8 mouse cellular contexts compared by ENCODE assay signal in the genomic region with DNA sequence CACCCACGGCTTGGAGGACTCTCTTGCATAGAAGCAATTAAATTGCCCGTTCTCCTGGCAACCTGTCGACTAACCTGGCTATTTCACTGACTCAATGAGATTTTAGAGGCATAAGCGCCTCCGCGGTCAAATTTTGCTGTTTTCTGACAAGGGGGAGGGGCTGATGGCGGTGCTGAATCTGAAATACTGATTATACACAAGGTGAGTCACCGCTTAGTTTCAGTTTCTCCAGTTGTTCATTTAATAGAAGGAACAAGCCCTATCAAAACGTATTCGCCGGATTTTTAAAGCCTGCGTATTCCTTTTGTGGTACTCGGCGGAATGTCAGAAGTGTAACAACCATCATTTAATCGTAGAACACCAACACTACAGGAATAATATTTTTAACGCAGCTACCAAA. TPM values are rescaled to one million over a fixed set of nuclear protein-coding genes. Genes with fewer than 3 reads are reported as not detected.
A peak's percentile ranks its signal among the peaks of the same experiment; 100 is the strongest.
DNase-seq lines count a peak whose midpoint lies in the region; ATAC-seq lines count a peak whose summit lies in the region.

No protein-coding gene starts in this region.

- peak overlapping the region; percentile 93 for H3K27ac ChIP-seq in heart, embryonic 16.5 days (ENCODE audit: low read length)
- H3K27ac ChIP-seq in limb, embryonic 13.5 days = peak overlapping the region; percentile 92; the same call in 1 of the 2 replicates
- H3K27ac ChIP-seq in neural tube, embryonic 11.5 days (ENCODE audit: low read depth, low read length) = peak overlapping the region; percentile 84; the same call in 1 of the 2 replicates

- H3K9me3 ChIP-seq in heart, embryonic 16.5 days (replicated peaks; ENCODE audit: control insufficient read depth, low read length) = no peaks in the 10 kb centered on the region
- H3K9me3 ChIP-seq in limb, embryonic 13.5 days = no peaks in the 10 kb centered on the region
- no peaks in the 10 kb centered on the region for H3K9me3 ChIP-seq in neural tube, embryonic 11.5 days (ENCODE audit: control insufficient read depth, low read length)

- 2% methylated on average over 16 of the region's 16 CpGs for WGBS in heart, embryonic 16.5 days
- 1% methylated on average over 16 of the region's 16 CpGs for whole genome bisulfite sequencing in limb, embryonic 13.5 days
- 2% methylated on average over 16 of the region's 16 CpGs for WGBS in neural tube, embryonic 11.5 days

- no peak for ATAC-seq in heart, embryonic 16.5 days (replicated peaks; ENCODE audit: extremely low read depth, insufficient read depth, low FRiP score)
- no peak for ATAC-seq in limb, embryonic 13.5 days (ENCODE audit: low FRiP score, low read depth)
- no peak for ATAC-seq in neural tube, embryonic 11.5 days (ENCODE audit: insufficient read depth, low FRiP score, low TSS enrichment)

- DNase-seq in frontal cortex, postnatal 36 days (ENCODE audit: low spot score in 2 of 2) = peak; percentile 15 to 22
- DNase-seq in frontal cortex, postnatal 25 days (ENCODE audit: low spot score in 2 of 2) = no peak
- peak; percentile 75 to 79 for DNase-seq in B cell, adult 2 months
- peak; percentile 55 to 71 for DNase-seq in adrenal gland, postnatal 36 days
- DNase-seq in neural tube, embryonic 11.5 days (ENCODE audit: low spot score) = no peak
- no peak for DNase-seq in ovary, postnatal 36 days (ENCODE audit: low spot score)

- H3K27me3 ChIP-seq in heart, embryonic 16.5 days (ENCODE audit: control insufficient read depth, insufficient read depth, low read length) = no peaks in the 10 kb centered on the region
- no peaks in the 10 kb centered on the region for H3K27me3 ChIP-seq in limb, embryonic 13.5 days
- no peaks in the 10 kb centered on the region for H3K27me3 ChIP-seq in neural tube, embryonic 11.5 days (ENCODE audit: control insufficient read depth, insufficient read depth, low read length)

- H3K9ac ChIP-seq in heart, embryonic 16.5 days (ENCODE audit: low read length) = peak overlapping the region; percentile 92
- H3K9ac ChIP-seq in limb, embryonic 13.5 days = peak overlapping the region; percentile 94
- H3K9ac ChIP-seq in neural tube, embryonic 11.5 days (ENCODE audit: low read length) = peak overlapping the region; percentile 83

- peaks cover 29% of the 10 kb centered on the region for H3K4me1 ChIP-seq in heart, embryonic 16.5 days (ENCODE audit: control insufficient read depth, insufficient read depth, low read length)
- peaks cover 32% of the 10 kb centered on the region for H3K4me1 ChIP-seq in limb, embryonic 13.5 days
- peaks cover 14% of the 10 kb centered on the region for H3K4me1 ChIP-seq in neural tube, embryonic 11.5 days (ENCODE audit: control insufficient read depth, insufficient read depth, low read length)

- peaks cover 2% of the 10 kb centered on the region; the same call in 1 of the 2 replicates for H3K36me3 ChIP-seq in heart, embryonic 16.5 days (ENCODE audit: control insufficient read depth, insufficient read depth)
- peaks cover 6% of the 10 kb centered on the region for H3K36me3 ChIP-seq in limb, embryonic 13.5 days
- H3K36me3 ChIP-seq in neural tube, embryonic 11.5 days (ENCODE audit: control insufficient read depth, insufficient read depth, low read length) = no peaks in the 10 kb centered on the region

- H3K4me2 ChIP-seq in heart, embryonic 16.5 days (ENCODE audit: low read depth, low read length) = peak overlapping the region; percentile 74
- peak overlapping the region; percentile 91 for H3K4me2 ChIP-seq in limb, embryonic 13.5 days (replicated peaks)
- peak overlapping the region; percentile 93 for H3K4me2 ChIP-seq in neural tube, embryonic 11.5 days (ENCODE audit: low read depth)

- peak overlapping the region; percentile 93 for H3K4me3 ChIP-seq in heart, embryonic 16.5 days (ENCODE audit: low read length)
- H3K4me3 ChIP-seq in limb, embryonic 13.5 days = peak overlapping the region; percentile 96
- peak overlapping the region; percentile 84 for H3K4me3 ChIP-seq in neural tube, embryonic 11.5 days (ENCODE audit: low read depth, low read length)

RNA-seq across cellular contexts. Expression of gene N4bp1, which starts 1.0 kb away (rescaled TPM):
- 10 to 100 TPM; 29.8 to 36.0 TPM for total RNA-seq in adrenal gland, postnatal 36 days (2021)
- 5.8 and 6.5 TPM in 2 replicates for polyA plus RNA-seq in heart, embryonic 16.5 days (2015; fragmentation: Nextera tagmentation; extraction: Ambion mirVana)
- 10.9 and 11.1 TPM in 2 replicates for polyA plus RNA-seq in limb, embryonic 13.5 days (2015; fragmentation: Nextera tagmentation; extraction: Ambion mirVana)
- polyA plus RNA-seq in neural tube, embryonic 11.5 days (2014; fragmentation: Nextera tagmentation; extraction: Ambion mirVana) = 11.1 and 12.0 TPM in 2 replicates

Comparison
In these comparisons a context has a peak if more than half of its experiments do, and no peak if none do; other contexts are left out.
1. DNase-seq: peak in frontal cortex, postnatal 36 days (2 of 2), B cell, adult 2 months (2 of 2) and adrenal gland, postnatal 36 days (2 of 2); none in frontal cortex, postnatal 25 days (0 of 2), neural tube, embryonic 11.5 days (single experiment) and ovary, postnatal 36 days (single experiment).
2. Peak in every context shown above with its lines, with median percentiles within 50 percentile points of each other: H3K27ac ChIP-seq, H3K4me2 ChIP-seq, H3K4me3 ChIP-seq and H3K9ac ChIP-seq.